Mouse (Mus musculus) spleen, adult 2 months (tissue): ENCODE measurements around the gene Camk2n1.

ENCODE experiments used
- CTCF ChIP-seq: fragments of 200-500 bp; IDR thresholded peaks from 2 replicates; pipeline ENCODE4 v1.5.1; 2011; ENCODE audit warnings: mild to moderate bottlenecking, inconsistent platforms; ENCODE audit not compliant: insufficient read depth, insufficient read length, insufficient replicate concordance; ENCODE audit errors: extremely low read depth
- POLR2A ChIP-seq: fragments of 200-500 bp; IDR thresholded peaks from 2 replicates; pipeline ENCODE4 v1.6.1; 2011; ENCODE audit warnings: low read depth, low read length, inconsistent platforms

DNA sequence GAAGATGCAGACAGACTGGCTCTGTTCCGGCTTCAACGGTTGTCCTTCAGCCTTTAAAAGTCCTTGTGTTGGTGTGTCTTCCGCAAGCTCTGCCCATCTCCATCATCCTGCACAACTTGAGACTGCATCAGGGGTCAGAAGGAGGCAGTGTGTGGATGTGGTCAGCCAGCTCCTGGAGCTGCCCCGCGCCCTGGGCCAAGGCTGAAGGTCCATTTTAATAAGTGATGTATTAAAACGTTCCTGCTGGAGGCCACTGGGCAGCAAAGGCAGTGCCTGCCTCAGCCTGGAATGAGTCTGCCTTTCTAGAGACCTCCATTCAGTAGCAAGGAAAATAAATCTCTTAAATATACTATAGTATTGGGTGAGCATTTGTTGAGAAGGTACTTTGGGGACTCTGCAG is 5.7 kb downstream of the Camk2n1 start:
- TF ChIP-seq POLR2A (no peak), CTCF (no peak)
